Mouse (Mus musculus) kidney, postnatal 0 days (tissue): ENCODE data around the gene Epop. TPM values are rescaled to one million over a fixed set of nuclear protein-coding genes. Genes with fewer than 3 reads are reported as not detected.

Experiments used
- ATAC-seq: fragments of 200-750 bp; cut with Nextera tagmentation; replicated peaks from 2 replicates; pipeline ENCODE4 v1.8.0; 2017; ENCODE audit warnings: low read depth, moderate number of reproducible peaks, moderate TSS enrichment, moderate library complexity; ENCODE audit not compliant: low FRiP score
- DNase-seq: peaks from one replicate; pipeline ENCODE4 v3.0.0-alpha.2; 2016; ENCODE audit warnings: low spot score
- H3K27ac ChIP-seq: fragments of 300-500 bp; sonication (generic); 2 replicates; pipeline ENCODE4 v1.5.1; 2014; ENCODE audit warnings: mild to moderate bottlenecking
- H3K27me3 ChIP-seq: fragments of 300-500 bp; sonication (generic); 2 replicates; pipeline ENCODE4 v1.6.1; 2014; ENCODE audit warnings: low read length, mixed read lengths; ENCODE audit not compliant: insufficient read depth
- H3K36me3 ChIP-seq: fragments of 300-500 bp; sonication (generic); 2 replicates; pipeline ENCODE4 v1.6.1; 2014; ENCODE audit warnings: low read length, mixed read lengths; ENCODE audit not compliant: insufficient read depth
- H3K4me1 ChIP-seq: fragments of 300-500 bp; sonication (generic); replicated peaks from 2 replicates; pipeline ENCODE4 v1.6.1; 2014; ENCODE audit warnings: antibody characterized with exemption, low read length, mixed read lengths; ENCODE audit not compliant: insufficient read depth
- H3K4me2 ChIP-seq: fragments of 300-500 bp; sonication (generic); 2 replicates; pipeline ENCODE4 v1.6.1; 2014; ENCODE audit warnings: mild to moderate bottlenecking, low read length, moderate library complexity, mixed read lengths
- H3K4me3 ChIP-seq: fragments of 300-500 bp; sonication (generic); replicated peaks from 2 replicates; pipeline ENCODE4 v1.5.1; 2014; ENCODE audit warnings: low read depth, low read length
- H3K9ac ChIP-seq: fragments of 300-500 bp; sonication (generic); 2 replicates; pipeline ENCODE4 v1.6.1; 2014; ENCODE audit warnings: low read depth, low read length
- H3K9me3 ChIP-seq: fragments of 300-500 bp; sonication (generic); replicated peaks from 2 replicates; pipeline ENCODE4 v1.6.1; 2016; ENCODE audit warnings: low read length, inconsistent platforms, mixed read lengths
- CTCF ChIP-seq: IDR thresholded peaks from 2 replicates; pipeline ENCODE4 v1.5.1; 2016; ENCODE audit warnings: antibody characterized with exemption, low read depth, mild to moderate bottlenecking, moderate library complexity
- WGBS: fragments of 180-500 bp; shearing (Covaris S2); extraction: QIAGEN DNeasy Blood & Tissue Kit; methylation state at CpG from one replicate; pipeline ENCODE4 v1.1.7; 2014; 5-methylcytosine and 5-hydroxymethylcytosine counted together
- polyA plus RNA-seq: library from polyadenylated mRNA; unstranded; fragments of >200 nt; fragmentation: Nextera tagmentation; extraction: Ambion mirVana; gene quantifications from 2 replicates; pipeline ENCODE4 v1.2.1, GENCODE M21; 2015

Gene Epop
- polyA plus RNA-seq, 1 experiment from 2014 or later, result 4.1 TPM

DNA sequence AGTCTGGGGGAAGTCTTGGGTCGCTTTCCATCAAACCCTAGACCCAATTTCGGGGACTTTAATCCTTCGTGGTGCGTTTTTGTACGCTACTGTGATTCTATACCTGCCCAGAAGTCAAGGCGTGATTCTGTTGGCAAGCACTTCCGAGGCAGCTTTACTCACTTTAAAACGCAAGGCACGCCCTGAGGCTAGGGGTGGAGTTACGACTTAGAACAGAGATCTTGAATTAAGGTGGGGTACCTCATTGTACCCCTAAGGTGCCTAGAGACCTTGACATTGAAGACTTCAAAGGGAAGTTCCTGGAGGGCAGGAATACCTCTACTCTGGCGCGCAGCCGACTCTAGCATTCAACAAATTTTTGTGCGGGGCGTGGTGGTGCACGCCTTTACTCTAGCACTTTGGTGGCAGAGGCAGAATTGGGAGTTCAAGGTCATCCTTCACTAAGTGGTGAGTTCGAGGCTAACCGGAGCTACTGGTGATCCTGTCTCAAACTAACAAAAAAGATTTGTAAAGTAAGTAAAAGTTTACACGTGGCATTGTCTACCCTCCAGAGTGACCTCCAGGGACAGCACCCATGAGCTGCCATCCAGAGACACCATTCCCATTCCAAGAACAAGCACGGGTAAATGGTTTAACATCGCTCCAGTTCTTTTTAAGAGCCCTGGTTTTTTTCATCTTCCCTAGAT, 32.8 kb upstream of the Epop start:
- H3K4me1 ChIP-seq, result peaks cover 22% of the 10 kb centered on the region
- no peak for ATAC-seq

DNA sequence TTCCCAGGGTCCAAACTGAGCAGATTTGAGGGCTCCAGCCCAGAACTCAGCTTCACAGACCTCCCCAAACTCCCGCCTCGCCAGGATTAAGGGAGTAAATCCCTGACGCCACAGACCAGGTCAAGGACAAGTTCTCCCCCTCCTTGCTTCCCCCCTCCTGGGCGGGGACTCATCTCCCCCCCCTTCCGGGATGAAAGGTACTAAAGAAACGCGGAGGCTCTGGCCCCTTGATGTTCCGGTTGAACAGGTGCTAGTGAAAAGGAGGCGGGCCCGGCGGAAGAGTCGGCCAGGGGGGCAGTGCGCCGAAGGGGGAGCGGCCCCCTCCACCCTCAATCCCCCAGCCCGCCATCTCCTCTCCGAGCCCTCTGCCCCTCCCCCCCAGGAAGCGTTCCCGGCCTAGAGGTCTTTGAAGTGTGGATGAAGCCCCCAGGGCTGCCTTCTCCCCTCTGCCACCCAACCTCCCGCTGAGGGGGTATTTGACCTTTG, 32.2 kb upstream of the Epop start:
- peak overlapping the region; percentile 93 for H3K27ac ChIP-seq
- 0% methylated on average over 20 of the region's 20 CpGs for WGBS
- H3K9ac ChIP-seq, result peak overlapping the region; percentile 40; the same call in 1 of the 2 replicates
- no peaks in the 10 kb centered on the region for H3K27me3 ChIP-seq
- peak; percentile 70 for DNase-seq
- no peaks in the 10 kb centered on the region for H3K9me3 ChIP-seq
- peaks cover 5% of the 10 kb centered on the region for H3K36me3 ChIP-seq
- TF ChIP-seq CTCF, result no peak
- peak; percentile 12; the same call in 1 of the 2 replicates for ATAC-seq
- peak overlapping the region; percentile 88 for H3K4me2 ChIP-seq
- H3K4me1 ChIP-seq, result peaks cover 22% of the 10 kb centered on the region
- peak overlapping the region; percentile 94 for H3K4me3 ChIP-seq

More for the DNA sequence above, 32.8 kb upstream of the Epop start:
- no peak for TF ChIP-seq CTCF
- Histone ChIP-seq H3K4me3 (peak overlapping the region; percentile 94), H3K4me2 (peak overlapping the region; percentile 88), H3K27ac (peak overlapping the region; percentile 93), H3K27me3 (no peaks in the 10 kb centered on the region), H3K36me3 (peaks cover 11% of the 10 kb centered on the region), H3K9ac (peak overlapping the region; percentile 86), H3K9me3 (no peaks in the 10 kb centered on the region)
- DNase-seq, result no peak
- 2% methylated on average over 21 of the region's 21 CpGs for WGBS

GRCm38 (mm10) chr11:97660734-97661647, 31.5 kb upstream of the Epop start:
- Histone ChIP-seq H3K9me3 (no peaks in the 10 kb centered on the region), H3K27me3 (no peaks in the 10 kb centered on the region), H3K4me3 (peak overlapping the region; percentile 94), H3K36me3 (peaks cover under 1% of the 10 kb centered on the region; the same call in 1 of the 2 replicates), H3K4me1 (peaks cover 22% of the 10 kb centered on the region), H3K9ac (peak overlapping the region; percentile 92), H3K27ac (peak overlapping the region; percentile 93), H3K4me2 (peak overlapping the region; percentile 88)
- no peak for ATAC-seq
- no peak for TF ChIP-seq CTCF
- DNase-seq, result no peak
- WGBS, result 4% methylated on average over 27 of the region's 27 CpGs

DNA sequence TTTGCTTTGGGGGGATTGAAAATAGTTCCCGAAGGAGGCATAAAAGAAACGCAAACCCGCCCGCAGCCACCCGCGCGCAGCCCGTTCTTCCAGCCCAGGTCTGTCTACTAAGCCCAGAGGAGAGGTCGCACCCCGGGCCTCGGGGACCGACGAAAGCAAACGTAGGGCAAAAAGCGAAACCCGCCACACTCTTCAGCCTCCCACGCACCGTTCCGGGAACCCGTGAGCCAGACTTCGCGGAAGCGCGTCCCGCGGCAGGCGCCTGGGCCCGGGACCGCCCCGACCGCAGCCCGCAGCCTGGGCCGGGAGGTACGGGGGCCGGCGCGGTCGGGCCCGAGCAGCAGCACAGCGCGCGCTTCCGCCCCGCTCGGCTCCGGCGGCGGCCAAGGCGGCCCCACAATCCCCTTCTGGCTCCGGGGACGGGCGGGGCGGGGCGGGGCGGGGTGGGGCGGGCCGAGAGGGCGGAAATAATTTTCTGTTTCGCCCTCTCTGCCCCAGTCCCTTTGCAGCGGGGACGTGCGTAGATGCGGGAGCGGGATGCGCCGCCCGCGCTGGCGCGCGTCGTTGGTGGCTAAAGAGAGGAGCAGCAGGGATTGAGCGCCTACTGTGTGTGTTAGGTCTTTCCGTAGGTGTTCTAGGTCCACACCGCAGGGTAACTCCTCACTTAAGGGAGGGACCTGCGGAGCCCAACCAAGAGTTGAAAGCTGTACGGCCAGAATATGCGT, 30.6 kb upstream of the Epop start:
- peak overlapping the region; percentile 92 for H3K9ac ChIP-seq
- under 1% methylated on average over 74 of the region's 78 CpGs for WGBS
- H3K4me1 ChIP-seq, result peaks cover 22% of the 10 kb centered on the region
- H3K9me3 ChIP-seq, result no peaks in the 10 kb centered on the region
- peak overlapping the region; percentile 75 for H3K4me3 ChIP-seq
- no peaks in the 10 kb centered on the region for H3K27me3 ChIP-seq
- peak overlapping the region; percentile 93 for H3K27ac ChIP-seq
- H3K36me3 ChIP-seq, result no peaks in the 10 kb centered on the region
- TF ChIP-seq CTCF, result no peak
- ATAC-seq (peak; percentile 78), DNase-seq (peak; percentile 89)
- H3K4me2 ChIP-seq, result peak overlapping the region; percentile 88

DNA sequence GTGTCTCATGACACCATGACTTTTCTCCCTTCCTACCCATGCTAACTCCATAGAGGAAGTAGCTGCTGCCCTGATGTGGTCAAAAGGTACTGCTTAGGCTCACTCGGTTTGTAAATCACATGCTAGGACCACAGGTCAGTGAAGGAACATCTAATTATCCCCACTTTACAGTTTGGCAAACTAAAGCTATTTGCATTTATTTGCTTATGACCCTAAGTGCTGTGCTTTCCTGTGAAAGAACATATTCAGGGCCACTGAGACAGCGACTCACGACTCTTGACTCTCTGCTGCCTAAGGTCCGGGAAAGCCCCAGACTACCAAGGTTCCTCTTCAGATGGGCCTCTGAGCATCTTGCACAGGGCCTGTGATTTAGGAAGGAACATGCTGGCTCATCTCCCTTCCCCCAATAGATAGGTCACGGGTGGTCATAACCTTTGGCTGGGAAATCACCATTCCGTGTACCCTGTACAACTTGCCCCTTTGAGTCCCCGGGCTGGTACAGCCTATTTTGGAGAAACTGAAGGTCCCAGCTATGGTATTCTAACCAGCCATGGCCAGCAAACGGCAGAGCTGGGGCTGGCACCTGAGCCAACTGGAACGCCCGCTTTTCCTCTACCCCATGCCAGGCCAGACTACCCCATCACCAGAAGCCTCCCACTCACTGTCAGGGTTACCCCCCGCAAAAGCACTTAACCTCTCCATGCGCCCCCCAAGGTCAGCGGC, 29.9 kb upstream of the Epop start:
- H3K27me3 ChIP-seq, result no peaks in the 10 kb centered on the region
- no peak for ATAC-seq
- DNase-seq, result no peak
- WGBS, result 5% methylated on average over 13 of the region's 13 CpGs
- peak overlapping the region; percentile 88 for H3K4me2 ChIP-seq
- no peaks in the 10 kb centered on the region for H3K9me3 ChIP-seq
- H3K36me3 ChIP-seq, result no peaks in the 10 kb centered on the region
- no peak for TF ChIP-seq CTCF
- H3K4me3 ChIP-seq, result peak overlapping the region; percentile 75
- H3K4me1 ChIP-seq, result peaks cover 22% of the 10 kb centered on the region
- peak overlapping the region; percentile 93 for H3K27ac ChIP-seq
- H3K9ac ChIP-seq, result peak overlapping the region; percentile 92
